Mouse (Mus musculus): ENCODE data around the gene Kazn. TPM values are rescaled to one million over a fixed set of nuclear protein-coding genes. Genes with fewer than 3 reads are reported as not detected.
A peak's percentile ranks its signal among the peaks of the same experiment; 100 is the strongest.

The Kazn gene
- polyA plus RNA-seq, 1 experiment from 2014 or later, result 4.2 TPM

- no peaks in the 10 kb centered on the region for H3K36me3 ChIP-seq (ENCODE audit: control insufficient read depth, insufficient read depth, low read length)
- 46% methylated on average over 3 of the region's 3 CpGs for WGBS
- peaks cover 6% of the 10 kb centered on the region for H3K9me3 ChIP-seq (ENCODE audit: control insufficient read depth, low read length)
- no peak overlapping the region for H3K4me3 ChIP-seq (ENCODE audit: control insufficient read depth in 1 of 2, insufficient read depth in 1 of 2, low read depth in 1 of 2, low read length in 2 of 2)
- ATAC-seq (ENCODE audit: insufficient number of reproducible peaks, insufficient read depth, low FRiP score, low read depth), result no peak
- no peak overlapping the region for H3K9ac ChIP-seq (ENCODE audit: low read length)
- no peaks in the 10 kb centered on the region for H3K27me3 ChIP-seq (ENCODE audit: control insufficient read depth, insufficient read depth, low read length)
- H3K27ac ChIP-seq (replicated peaks in 1 of 2; ENCODE audit: control insufficient read depth in 1 of 2, insufficient read depth in 1 of 2, low read depth in 2 of 2, low read length in 2 of 2), result no peak overlapping the region
- H3K4me1 ChIP-seq (ENCODE audit: control insufficient read depth in 2 of 2, insufficient read depth in 2 of 2, low read length in 2 of 2), result peaks cover 33 to 39% of the 10 kb centered on the region in 2 experiments
- H3K4me2 ChIP-seq (ENCODE audit: low read length), result no peak overlapping the region
Measured at GRCm38 (mm10) chr4:142163862-142164261, 75.3 kb downstream of the Kazn start.

DNA sequence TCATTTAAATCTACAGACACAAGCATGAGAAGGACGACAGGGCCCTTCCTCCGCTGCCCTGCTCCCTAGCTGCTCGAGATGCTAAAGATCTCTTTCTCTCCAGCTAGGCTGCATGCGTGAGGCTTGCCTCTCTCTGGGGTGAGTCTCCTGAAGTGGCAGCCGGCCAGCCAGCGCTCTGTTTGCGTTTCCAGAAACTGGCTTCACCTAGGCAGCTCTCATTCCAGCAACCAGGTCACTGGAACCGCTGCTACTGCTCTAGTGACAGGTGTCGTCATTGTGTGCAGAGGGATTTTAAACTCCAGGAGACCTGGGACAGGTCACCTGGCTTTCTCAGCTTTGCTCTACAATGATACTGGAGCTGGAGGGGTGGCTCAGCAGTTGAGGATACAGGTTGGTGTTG is 76.5 kb downstream of the Kazn start:
- no peaks in the 10 kb centered on the region for H3K36me3 ChIP-seq (ENCODE audit: control insufficient read depth, insufficient read depth, low read length)
- peaks cover 33 to 39% of the 10 kb centered on the region in 2 experiments for H3K4me1 ChIP-seq (ENCODE audit: control insufficient read depth in 2 of 2, insufficient read depth in 2 of 2, low read length in 2 of 2)
- H3K9ac ChIP-seq (ENCODE audit: low read length), result no peak overlapping the region
- peaks cover 6% of the 10 kb centered on the region for H3K9me3 ChIP-seq (ENCODE audit: control insufficient read depth, low read length)
- no peaks in the 10 kb centered on the region for H3K27me3 ChIP-seq (ENCODE audit: control insufficient read depth, insufficient read depth, low read length)
- no peak for ATAC-seq (ENCODE audit: insufficient number of reproducible peaks, insufficient read depth, low FRiP score, low read depth)
- 76% methylated on average over 9 of the region's 9 CpGs for WGBS
- H3K4me3 ChIP-seq (ENCODE audit: control insufficient read depth in 1 of 2, insufficient read depth in 1 of 2, low read depth in 1 of 2, low read length in 2 of 2), result no peak overlapping the region
- H3K4me2 ChIP-seq (ENCODE audit: low read length), result no peak overlapping the region
- no peak overlapping the region for H3K27ac ChIP-seq (replicated peaks in 1 of 2; ENCODE audit: control insufficient read depth in 1 of 2, insufficient read depth in 1 of 2, low read depth in 2 of 2, low read length in 2 of 2)

GRCm38 (mm10) chr4:142162102-142162501 is 77.1 kb downstream of the Kazn start:
- Histone ChIP-seq H3K36me3 (ENCODE audit: control insufficient read depth, insufficient read depth, low read length) (no peaks in the 10 kb centered on the region), H3K4me2 (ENCODE audit: low read length) (no peak overlapping the region), H3K9ac (ENCODE audit: low read length) (no peak overlapping the region), H3K4me1 (ENCODE audit: control insufficient read depth in 2 of 2, insufficient read depth in 2 of 2, low read length in 2 of 2) (peaks cover 32 to 39% of the 10 kb centered on the region in 2 experiments), H3K27me3 (ENCODE audit: control insufficient read depth, insufficient read depth, low read length) (no peaks in the 10 kb centered on the region), H3K9me3 (ENCODE audit: control insufficient read depth, low read length) (peaks cover 6% of the 10 kb centered on the region), H3K4me3 (ENCODE audit: control insufficient read depth in 1 of 2, insufficient read depth in 1 of 2, low read depth in 1 of 2, low read length in 2 of 2) (no peak overlapping the region), H3K27ac (replicated peaks in 1 of 2; ENCODE audit: control insufficient read depth in 1 of 2, insufficient read depth in 1 of 2, low read depth in 2 of 2, low read length in 2 of 2) (no peak overlapping the region)
- WGBS, result 75% methylated on average over 2 of the region's 2 CpGs
- no peak for ATAC-seq (ENCODE audit: insufficient number of reproducible peaks, insufficient read depth, low FRiP score, low read depth)

DNA sequence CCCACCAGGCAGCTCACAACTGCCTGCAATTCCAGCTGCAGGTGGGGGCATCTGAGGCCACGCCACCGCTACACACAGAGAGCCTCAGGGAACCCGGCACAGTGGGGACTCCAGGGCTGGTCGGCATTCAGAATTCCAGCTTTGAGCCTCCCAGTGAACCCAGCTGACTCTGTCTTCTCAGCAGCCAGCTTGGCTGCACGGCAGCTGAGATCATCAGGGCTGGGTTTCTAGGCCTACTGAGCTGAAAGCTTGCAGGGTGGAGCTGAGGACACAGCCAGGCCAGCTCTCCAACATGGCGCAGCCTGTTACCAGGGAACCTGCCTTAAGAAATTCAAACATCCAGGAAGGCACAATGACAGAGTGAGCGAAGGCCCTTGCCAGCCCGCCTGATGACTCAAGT is 79.2 kb downstream of the Kazn start:
- no peak; the same call in 1 of the 2 replicates for ATAC-seq (ENCODE audit: insufficient number of reproducible peaks, insufficient read depth, low FRiP score, low read depth)
- Histone ChIP-seq H3K27ac (replicated peaks in 1 of 2; ENCODE audit: control insufficient read depth in 1 of 2, insufficient read depth in 1 of 2, low read depth in 2 of 2, low read length in 2 of 2) (no peak overlapping the region), H3K36me3 (ENCODE audit: control insufficient read depth, insufficient read depth, low read length) (no peaks in the 10 kb centered on the region)

GRCm38 (mm10) chr4:142156506-142156905 is 82.7 kb downstream of the Kazn start:
- no peak for ATAC-seq (ENCODE audit: insufficient number of reproducible peaks, insufficient read depth, low FRiP score, low read depth)
- H3K9ac ChIP-seq (ENCODE audit: low read length), result no peak overlapping the region
- no peak overlapping the region for H3K27ac ChIP-seq (replicated peaks in 1 of 2; ENCODE audit: control insufficient read depth in 1 of 2, insufficient read depth in 1 of 2, low read depth in 2 of 2, low read length in 2 of 2)

More for the DNA sequence above, 79.2 kb downstream of the Kazn start:
- H3K9me3 ChIP-seq (ENCODE audit: control insufficient read depth, low read length), result peaks cover 6% of the 10 kb centered on the region
- H3K9ac ChIP-seq (ENCODE audit: low read length), result no peak overlapping the region
- peaks cover 16 to 30% of the 10 kb centered on the region in 2 experiments; a peak in 3 of 4 replicates for H3K4me1 ChIP-seq (ENCODE audit: control insufficient read depth in 2 of 2, insufficient read depth in 2 of 2, low read length in 2 of 2)
- WGBS, result 44% methylated on average over 8 of the region's 8 CpGs
- no peak overlapping the region for H3K4me3 ChIP-seq (ENCODE audit: control insufficient read depth in 1 of 2, insufficient read depth in 1 of 2, low read depth in 1 of 2, low read length in 2 of 2)
- H3K27me3 ChIP-seq (ENCODE audit: control insufficient read depth, insufficient read depth, low read length), result no peaks in the 10 kb centered on the region
- no peak overlapping the region for H3K4me2 ChIP-seq (ENCODE audit: low read length)

DNA sequence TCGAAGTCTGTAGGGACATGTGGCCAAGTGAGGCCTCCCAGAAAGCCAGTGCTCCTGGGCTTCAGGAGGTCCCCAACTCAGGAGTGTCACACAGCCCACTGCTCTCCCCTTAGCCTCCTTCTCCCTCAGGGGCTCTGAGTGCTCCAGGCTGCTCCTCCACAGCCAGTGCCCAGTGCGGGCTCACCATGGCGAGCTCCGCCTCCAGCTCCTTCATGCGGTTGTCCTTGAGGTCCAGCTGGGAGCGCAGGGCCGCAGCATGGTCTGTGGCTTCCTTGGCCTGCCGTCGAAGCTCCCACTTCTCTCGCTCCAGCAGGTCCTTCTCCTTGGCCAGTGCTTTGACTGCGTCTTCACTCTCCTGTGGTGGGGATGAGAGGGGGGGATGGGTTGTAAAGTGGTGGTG is 85.0 kb downstream of the Kazn start:
- Histone ChIP-seq H3K4me3 (ENCODE audit: control insufficient read depth in 1 of 2, insufficient read depth in 1 of 2, low read depth in 1 of 2, low read length in 2 of 2) (no peak overlapping the region), H3K4me2 (ENCODE audit: low read length) (no peak overlapping the region), H3K27ac (replicated peaks in 1 of 2; ENCODE audit: control insufficient read depth in 1 of 2, insufficient read depth in 1 of 2, low read depth in 2 of 2, low read length in 2 of 2) (no peak overlapping the region), H3K9me3 (ENCODE audit: control insufficient read depth, low read length) (no peaks in the 10 kb centered on the region), H3K36me3 (ENCODE audit: control insufficient read depth, insufficient read depth, low read length) (no peaks in the 10 kb centered on the region), H3K27me3 (ENCODE audit: control insufficient read depth, insufficient read depth, low read length) (no peaks in the 10 kb centered on the region), H3K4me1 (ENCODE audit: control insufficient read depth in 2 of 2, insufficient read depth in 2 of 2, low read length in 2 of 2) (peaks cover 5 to 9% of the 10 kb centered on the region in 2 experiments; a peak in 3 of 4 replicates), H3K9ac (ENCODE audit: low read length) (no peak overlapping the region)
- 74% methylated on average over 11 of the region's 11 CpGs for WGBS
- no peak for ATAC-seq (ENCODE audit: insufficient number of reproducible peaks, insufficient read depth, low FRiP score, low read depth)

More at GRCm38 (mm10) chr4:142156506-142156905, 82.7 kb downstream of the Kazn start:
- H3K4me3 ChIP-seq (ENCODE audit: control insufficient read depth in 1 of 2, insufficient read depth in 1 of 2, low read depth in 1 of 2, low read length in 2 of 2), result no peak overlapping the region
- H3K4me2 ChIP-seq (ENCODE audit: low read length), result no peak overlapping the region
- H3K4me1 ChIP-seq (ENCODE audit: control insufficient read depth in 2 of 2, insufficient read depth in 2 of 2, low read length in 2 of 2), result peaks cover 7 to 19% of the 10 kb centered on the region in 2 experiments; a peak in 3 of 4 replicates
- no peaks in the 10 kb centered on the region for H3K9me3 ChIP-seq (ENCODE audit: control insufficient read depth, low read length)
- WGBS, result 39% methylated on average over 5 of the region's 5 CpGs
- no peaks in the 10 kb centered on the region for H3K36me3 ChIP-seq (ENCODE audit: control insufficient read depth, insufficient read depth, low read length)
- no peaks in the 10 kb centered on the region for H3K27me3 ChIP-seq (ENCODE audit: control insufficient read depth, insufficient read depth, low read length)

DNA sequence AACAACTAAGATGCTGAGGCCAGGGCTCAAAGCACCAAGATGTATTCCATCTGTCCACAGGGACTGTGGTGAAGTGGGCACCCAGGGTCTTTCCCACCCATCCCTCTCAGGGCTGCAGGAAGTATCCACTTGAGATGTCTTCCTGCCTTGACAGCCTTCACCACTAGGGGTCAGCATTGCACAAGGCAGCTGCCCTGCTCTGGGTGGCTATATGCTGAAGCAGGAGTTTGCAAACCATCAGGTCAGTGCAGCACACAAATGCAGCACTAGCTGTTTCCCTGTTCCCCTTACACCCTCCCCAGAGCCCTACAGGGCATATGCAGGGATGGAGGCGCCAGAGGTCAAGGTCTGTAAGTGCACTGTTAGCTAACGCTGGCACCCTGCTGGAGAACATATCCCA is 85.7 kb downstream of the Kazn start:
- H3K4me3 ChIP-seq (ENCODE audit: control insufficient read depth in 1 of 2, insufficient read depth in 1 of 2, low read depth in 1 of 2, low read length in 2 of 2), result no peak overlapping the region
- WGBS, result 6% methylated on average over 2 of the region's 2 CpGs
- no peaks in the 10 kb centered on the region; the same call in 1 of the 2 replicates for H3K36me3 ChIP-seq (ENCODE audit: control insufficient read depth, insufficient read depth, low read length)
- H3K9me3 ChIP-seq (ENCODE audit: control insufficient read depth, low read length), result no peaks in the 10 kb centered on the region
- H3K27ac ChIP-seq (replicated peaks in 1 of 2; ENCODE audit: control insufficient read depth in 1 of 2, insufficient read depth in 1 of 2, low read depth in 2 of 2, low read length in 2 of 2), result no peak overlapping the region
- H3K4me1 ChIP-seq (ENCODE audit: control insufficient read depth in 2 of 2, insufficient read depth in 2 of 2, low read length in 2 of 2), result peaks cover 3 to 7% of the 10 kb centered on the region in 2 experiments; a peak in 2 of 4 replicates
- ATAC-seq (ENCODE audit: insufficient number of reproducible peaks, insufficient read depth, low FRiP score, low read depth), result peak; percentile 48; the same call in 1 of the 2 replicates
- H3K27me3 ChIP-seq (ENCODE audit: control insufficient read depth, insufficient read depth, low read length), result no peaks in the 10 kb centered on the region
- no peak overlapping the region for H3K4me2 ChIP-seq (ENCODE audit: low read length)
- no peak overlapping the region for H3K9ac ChIP-seq (ENCODE audit: low read length)

Measured in heart, embryonic 14.5 days (tissue).